Mouse (Mus musculus): ENCODE data around the gene Mtap.

Mtap gene

GRCm38 (mm10) chr4:89137542-89138360 is 829 bp downstream of the Mtap start:
- DNase-seq (ENCODE audit: low spot score), result peak; percentile 37

DNA sequence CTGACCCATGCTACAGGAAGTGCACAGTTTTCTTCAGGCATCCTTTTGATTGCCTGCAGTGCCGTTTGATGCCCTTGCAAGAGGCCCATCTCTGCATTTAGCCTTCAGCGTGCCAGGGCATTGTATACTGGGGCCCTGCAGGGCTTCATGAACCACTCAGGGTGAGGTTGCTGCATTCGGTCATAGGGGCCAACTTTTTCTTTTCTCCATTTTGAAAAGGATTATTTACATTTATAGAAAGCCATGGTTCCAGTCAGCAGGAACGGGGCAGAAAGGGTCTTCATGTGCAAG is 1.4 kb downstream of the Mtap start:
- DNase-seq (ENCODE audit: low spot score), result no peak

GRCm38 (mm10) chr4:89140832-89141231 is 3.9 kb downstream of the Mtap start:
- DNase-seq (ENCODE audit: low spot score), result peak; percentile 45

- DNase-seq (ENCODE audit: low spot score), result peak; percentile 33
These were observed 8.5 kb downstream of the Mtap start for GRCm38 (mm10) chr4:89145409-89145808.

DNA sequence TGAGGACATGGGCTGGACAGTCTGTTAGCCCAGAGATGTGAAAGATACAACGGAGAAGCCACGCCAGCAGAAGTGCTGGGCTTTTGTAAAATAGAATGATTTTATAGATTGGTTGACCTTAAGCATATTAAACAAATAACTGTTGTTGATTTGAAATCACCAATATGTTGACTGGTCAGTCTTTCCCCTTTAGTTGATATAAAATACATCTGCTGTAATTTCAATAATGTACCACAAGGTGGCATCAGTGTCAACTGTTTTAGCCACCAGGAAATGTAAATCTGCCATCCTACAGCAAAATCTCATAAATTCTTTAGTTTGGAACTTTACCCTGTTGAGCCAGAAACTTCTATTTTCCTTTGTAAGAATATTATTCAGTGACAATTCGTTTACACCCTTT is 9.4 kb downstream of the Mtap start:
- DNase-seq (ENCODE audit: low spot score), result no peak

DNA sequence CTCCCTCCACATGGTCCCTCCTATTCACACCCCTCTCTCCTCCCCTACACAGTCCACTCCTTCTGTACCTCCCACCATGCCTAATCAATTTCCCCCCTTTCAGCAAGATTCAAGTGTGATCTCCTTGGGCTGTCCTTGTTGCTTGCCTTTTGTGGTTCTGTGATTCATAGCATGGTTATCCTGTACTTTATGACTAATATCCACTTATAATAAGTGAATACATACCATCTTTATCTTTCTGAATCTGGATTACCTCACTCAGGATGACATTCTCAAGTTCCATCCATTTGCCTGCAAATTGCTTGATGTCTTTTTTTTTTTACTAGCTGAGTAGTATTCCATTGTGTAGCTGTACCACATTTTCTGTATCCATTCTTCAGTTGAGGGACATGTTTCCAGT is 12.3 kb downstream of the Mtap start:
- DNase-seq (ENCODE audit: low spot score), result no peak

- DNase-seq (ENCODE audit: low spot score), result no peak
These were observed 24.5 kb downstream of the Mtap start for GRCm38 (mm10) chr4:89161389-89161788.

GRCm38 (mm10) chr4:89162496-89162895 is 25.6 kb downstream of the Mtap start:
- no peak for DNase-seq (ENCODE audit: low spot score)

GRCm38 (mm10) chr4:89163613-89164012 is 26.7 kb downstream of the Mtap start:
- DNase-seq (ENCODE audit: low spot score), result no peak

- DNase-seq (ENCODE audit: low spot score), result no peak
These were observed 27.8 kb downstream of the Mtap start for GRCm38 (mm10) chr4:89164681-89165080.

GRCm38 (mm10) chr4:89168877-89169276 is 32.0 kb downstream of the Mtap start:
- no peak for DNase-seq (ENCODE audit: low spot score)

DNA sequence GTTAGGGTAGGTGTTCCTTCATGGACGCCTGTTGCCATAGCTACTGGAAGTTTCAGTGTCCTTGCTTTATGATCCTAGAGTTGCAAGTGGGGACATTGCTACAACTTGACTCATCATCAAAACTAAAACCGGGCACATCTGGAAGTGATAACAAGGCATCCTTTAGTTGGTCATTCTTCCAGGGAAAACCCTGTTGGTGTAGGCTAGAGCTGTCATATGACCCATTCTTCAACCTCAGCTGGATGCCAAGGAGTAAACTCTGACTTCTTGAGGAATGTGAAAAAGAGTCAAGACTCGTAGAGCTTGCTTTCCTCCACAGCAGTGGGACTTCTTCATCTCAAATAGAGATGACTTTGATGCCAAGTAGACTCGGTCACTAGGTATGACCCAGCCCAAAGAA is 32.8 kb downstream of the Mtap start:
- DNase-seq (ENCODE audit: low spot score), result no peak

GRCm38 (mm10) chr4:89170931-89171330 is 34.0 kb downstream of the Mtap start:
- DNase-seq (ENCODE audit: low spot score), result no peak

GRCm38 (mm10) chr4:89172873-89173605 is 36.1 kb downstream of the Mtap start:
- DNase-seq (ENCODE audit: low spot score), result no peak

- DNase-seq (ENCODE audit: low spot score), result no peak
These were observed 40.8 kb downstream of the Mtap start for GRCm38 (mm10) chr4:89177514-89178307.

DNA sequence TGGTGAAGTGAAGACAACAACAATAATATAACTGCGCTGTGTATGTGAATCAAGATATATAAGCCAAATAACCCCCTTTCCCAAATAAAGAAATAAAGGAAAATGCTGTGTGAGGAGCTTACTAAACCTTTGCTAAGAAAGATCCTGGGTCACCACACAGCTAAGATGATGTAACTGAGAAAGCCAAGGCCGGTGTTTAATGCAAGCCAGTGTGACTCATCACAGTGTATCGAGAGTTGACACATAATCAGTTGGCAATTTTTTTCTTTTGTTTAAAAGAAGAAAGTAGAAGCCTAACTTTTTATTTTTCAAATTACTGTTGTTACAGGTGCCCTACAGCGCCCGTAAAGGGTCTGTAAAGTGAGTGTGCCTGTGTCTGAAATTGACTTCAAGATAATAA is 43.2 kb downstream of the Mtap start:
- no peak for DNase-seq (ENCODE audit: low spot score)

GRCm38 (mm10) chr4:89181656-89182055 is 44.7 kb downstream of the Mtap start:
- DNase-seq (ENCODE audit: low spot score), result no peak

DNA sequence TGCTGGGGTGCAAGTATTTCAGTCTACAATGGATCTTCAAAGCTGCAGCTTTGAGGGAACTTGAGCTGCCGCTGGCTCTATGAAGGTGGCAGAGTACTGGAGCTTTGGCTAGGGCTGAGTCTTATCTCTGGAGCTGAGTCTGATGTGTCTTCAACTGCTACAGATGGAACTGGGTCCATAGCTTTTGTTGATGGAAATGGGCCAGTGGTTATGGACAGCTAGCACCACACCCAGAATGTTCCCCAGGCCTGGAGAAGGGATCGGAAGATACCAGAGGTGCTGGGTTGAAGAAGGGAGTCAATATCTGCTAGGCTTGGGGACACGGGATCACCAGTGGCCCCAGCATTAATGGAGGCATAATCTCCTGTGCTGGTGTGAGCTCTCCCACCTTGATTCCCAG is 45.6 kb downstream of the Mtap start:
- DNase-seq (ENCODE audit: low spot score), result no peak

- no peak for DNase-seq (ENCODE audit: low spot score)
These were observed 58.6 kb downstream of the Mtap start for GRCm38 (mm10) chr4:89195481-89195880.

- DNase-seq (ENCODE audit: low spot score), result no peak
These were observed 60.2 kb downstream of the Mtap start for GRCm38 (mm10) chr4:89197128-89197527.

DNA sequence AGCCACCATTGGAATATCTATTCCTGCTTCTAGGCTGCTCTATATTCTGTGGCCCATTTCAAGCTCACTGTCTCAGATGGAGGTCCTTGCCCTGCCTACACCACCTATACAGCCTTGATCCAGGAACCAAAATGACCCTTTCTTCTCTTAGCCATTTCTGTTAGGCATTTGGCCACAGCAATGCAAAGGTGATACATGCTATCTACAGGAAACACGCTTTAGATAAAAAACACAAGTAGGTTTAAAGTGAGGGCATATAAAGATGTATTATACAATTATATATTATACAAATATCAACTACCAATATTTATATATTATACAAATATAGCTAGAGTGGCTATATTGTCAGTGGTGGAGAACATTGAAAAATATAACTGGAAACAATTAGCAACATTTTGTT is 63.9 kb downstream of the Mtap start:
- DNase-seq (ENCODE audit: low spot score), result no peak

- DNase-seq (ENCODE audit: low spot score), result no peak
These were observed 72.4 kb downstream of the Mtap start for GRCm38 (mm10) chr4:89209310-89209709.

- DNase-seq (ENCODE audit: low spot score), result no peak
These were observed 73.4 kb downstream of the Mtap start for GRCm38 (mm10) chr4:89210314-89210713.
